Mouse (Mus musculus): ENCODE data around the gene Kpna4. TPM values are rescaled to one million over a fixed set of nuclear protein-coding genes. Genes with fewer than 3 reads are reported as not detected.

Kpna4 gene
- polyA plus RNA-seq, 1 experiment from 2014 or later = 39.8 TPM

DNA sequence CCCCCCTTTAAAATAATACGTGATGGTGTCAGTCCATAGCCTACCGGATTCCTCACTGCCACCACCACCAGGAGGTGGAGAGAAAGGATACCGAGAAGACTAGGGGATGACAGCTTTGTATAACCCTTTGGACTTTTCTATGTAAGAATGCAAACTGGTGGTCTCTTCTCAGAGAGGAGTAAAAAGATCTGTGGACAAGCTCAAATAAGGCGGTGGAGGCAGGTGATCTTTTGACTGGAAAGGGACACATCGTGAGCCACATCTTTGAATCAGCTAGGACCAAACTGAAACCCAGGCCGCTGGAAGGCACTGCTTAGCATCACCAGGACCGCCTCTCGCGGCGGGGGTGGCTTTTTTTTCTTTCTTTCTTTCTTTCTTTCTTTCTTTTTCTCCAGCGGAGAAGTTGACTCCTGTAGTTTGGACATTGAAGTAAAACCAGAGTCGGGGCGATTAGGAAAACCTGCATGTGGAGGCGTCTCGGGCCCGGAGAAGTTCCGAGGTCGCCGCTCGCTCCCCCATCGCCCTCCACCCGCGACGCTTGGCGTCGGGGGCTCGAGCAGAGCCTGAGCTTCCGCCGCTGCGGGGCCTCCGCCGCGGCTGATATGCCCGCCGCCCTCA, 913 bp downstream of the Kpna4 start:
- WGBS = under 1% methylated on average over 35 of the region's 35 CpGs
- peaks cover 12% of the 10 kb centered on the region for H3K4me1 ChIP-seq (ENCODE audit: control insufficient read depth, insufficient read depth, low read length)
- peak overlapping the region; percentile 65 for H3K4me2 ChIP-seq (ENCODE audit: low read length)
- H3K27ac ChIP-seq (ENCODE audit: low read depth, low read length) = peak overlapping the region; percentile 95
- no peak for ATAC-seq
- H3K36me3 ChIP-seq (ENCODE audit: control insufficient read depth, insufficient read depth, low read length) = no peaks in the 10 kb centered on the region
- peak overlapping the region; percentile 91 for H3K9ac ChIP-seq (ENCODE audit: low read length)
- peak; percentile 57 for DNase-seq (ENCODE audit: low spot score)
- H3K9me3 ChIP-seq (replicated peaks; ENCODE audit: control insufficient read depth, low read length) = no peaks in the 10 kb centered on the region
- no peaks in the 10 kb centered on the region for H3K27me3 ChIP-seq (replicated peaks; ENCODE audit: control insufficient read depth, insufficient read depth, low read length)
- H3K4me3 ChIP-seq (ENCODE audit: low read depth, low read length) = peak overlapping the region; percentile 90

DNA sequence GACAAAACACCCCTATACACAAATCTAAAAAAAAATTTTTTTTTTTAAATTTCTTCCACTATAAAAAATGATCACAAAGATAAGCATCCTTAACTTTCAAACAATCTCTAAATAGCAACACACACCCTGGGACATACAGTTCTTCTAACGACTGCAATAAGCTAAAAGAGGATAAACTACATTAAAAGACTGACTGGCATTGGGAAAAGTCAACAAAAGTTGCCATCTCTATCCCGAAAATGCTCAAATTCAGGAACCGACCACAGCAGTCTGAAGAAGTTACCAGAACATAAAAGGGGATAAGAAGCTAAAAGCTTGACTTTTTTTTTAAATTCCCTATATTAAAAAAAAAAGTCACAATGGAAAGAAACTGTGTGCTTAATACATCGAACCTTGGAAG, 1.5 kb downstream of the Kpna4 start:
- Histone ChIP-seq H3K4me2 (ENCODE audit: low read length) (peak overlapping the region; percentile 65), H3K36me3 (ENCODE audit: control insufficient read depth, insufficient read depth, low read length) (no peaks in the 10 kb centered on the region), H3K4me3 (ENCODE audit: low read depth, low read length) (peak overlapping the region; percentile 90), H3K27me3 (replicated peaks; ENCODE audit: control insufficient read depth, insufficient read depth, low read length) (no peaks in the 10 kb centered on the region), H3K9me3 (replicated peaks; ENCODE audit: control insufficient read depth, low read length) (no peaks in the 10 kb centered on the region), H3K4me1 (ENCODE audit: control insufficient read depth, insufficient read depth, low read length) (peaks cover 12% of the 10 kb centered on the region), H3K27ac (ENCODE audit: low read depth, low read length) (no peak overlapping the region), H3K9ac (ENCODE audit: low read length) (peak overlapping the region; percentile 91)
- WGBS = 12% methylated on average over 4 of the region's 4 CpGs
- DNase-seq (ENCODE audit: low spot score) = peak; percentile 3
- no peak for ATAC-seq

DNA sequence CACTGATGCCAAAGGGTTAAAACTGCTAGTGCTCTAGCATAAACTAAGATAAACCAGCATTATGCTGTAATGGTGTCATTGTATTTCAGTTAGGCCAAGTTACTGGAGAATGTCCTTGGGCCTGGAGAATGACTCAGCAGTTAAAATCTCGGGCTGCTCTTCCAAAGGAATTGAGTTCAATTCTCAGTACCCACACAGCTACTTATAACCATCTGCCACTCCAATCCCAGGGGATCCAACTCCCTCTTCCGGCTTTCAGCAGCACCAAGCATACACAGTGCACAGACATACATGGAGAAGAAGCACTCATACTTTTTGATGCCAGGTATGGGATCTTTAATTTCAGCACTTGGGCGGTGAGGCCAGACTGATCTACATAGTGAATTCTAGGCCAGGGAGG, 8.1 kb downstream of the Kpna4 start:
- DNase-seq (ENCODE audit: low spot score) = peak; percentile 19
- peaks cover 6% of the 10 kb centered on the region for H3K4me1 ChIP-seq (ENCODE audit: control insufficient read depth, insufficient read depth, low read length)
- 60% methylated on average over 3 of the region's 3 CpGs for WGBS

DNA sequence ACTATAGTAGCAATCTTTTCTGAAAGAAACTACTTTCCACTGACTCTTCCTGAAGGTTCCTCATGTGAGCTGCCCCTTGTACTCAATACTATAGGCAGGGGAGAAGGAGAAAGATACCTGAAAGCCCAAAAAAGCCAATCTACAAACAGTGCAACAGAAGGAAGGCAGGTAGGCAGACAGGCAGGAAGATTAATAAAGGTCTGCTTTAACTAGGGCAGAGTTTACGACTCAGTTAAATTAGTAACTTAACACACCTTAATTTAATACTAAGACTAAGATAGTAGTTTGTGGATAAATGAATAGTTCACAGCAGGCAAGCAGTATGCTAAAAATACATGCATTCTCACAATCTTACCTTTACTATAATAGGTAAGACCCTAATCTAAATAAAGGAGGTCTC, 12.2 kb downstream of the Kpna4 start:
- Histone ChIP-seq H3K4me3 (ENCODE audit: low read depth, low read length) (no peak overlapping the region), H3K36me3 (ENCODE audit: control insufficient read depth, insufficient read depth, low read length) (no peaks in the 10 kb centered on the region), H3K9me3 (replicated peaks; ENCODE audit: control insufficient read depth, low read length) (no peaks in the 10 kb centered on the region), H3K27me3 (replicated peaks; ENCODE audit: control insufficient read depth, insufficient read depth, low read length) (no peaks in the 10 kb centered on the region), H3K9ac (ENCODE audit: low read length) (no peak overlapping the region), H3K4me1 (ENCODE audit: control insufficient read depth, insufficient read depth, low read length) (no peaks in the 10 kb centered on the region), H3K4me2 (ENCODE audit: low read length) (no peak overlapping the region), H3K27ac (ENCODE audit: low read depth, low read length) (no peak overlapping the region)
- DNase-seq (ENCODE audit: low spot score) (no peak), ATAC-seq (no peak)
- 80% methylated on average over 1 of the region's 1 CpGs for WGBS

More for the DNA sequence above, 8.1 kb downstream of the Kpna4 start:
- Histone ChIP-seq H3K9ac (ENCODE audit: low read length) (no peak overlapping the region), H3K4me3 (ENCODE audit: low read depth, low read length) (no peak overlapping the region), H3K9me3 (replicated peaks; ENCODE audit: control insufficient read depth, low read length) (no peaks in the 10 kb centered on the region), H3K36me3 (ENCODE audit: control insufficient read depth, insufficient read depth, low read length) (no peaks in the 10 kb centered on the region), H3K27me3 (replicated peaks; ENCODE audit: control insufficient read depth, insufficient read depth, low read length) (no peaks in the 10 kb centered on the region), H3K4me2 (ENCODE audit: low read length) (no peak overlapping the region), H3K27ac (ENCODE audit: low read depth, low read length) (no peak overlapping the region)
- ATAC-seq = 0 out of 2 replicates have a peak, but pooled peaks have one; percentile 34

DNA sequence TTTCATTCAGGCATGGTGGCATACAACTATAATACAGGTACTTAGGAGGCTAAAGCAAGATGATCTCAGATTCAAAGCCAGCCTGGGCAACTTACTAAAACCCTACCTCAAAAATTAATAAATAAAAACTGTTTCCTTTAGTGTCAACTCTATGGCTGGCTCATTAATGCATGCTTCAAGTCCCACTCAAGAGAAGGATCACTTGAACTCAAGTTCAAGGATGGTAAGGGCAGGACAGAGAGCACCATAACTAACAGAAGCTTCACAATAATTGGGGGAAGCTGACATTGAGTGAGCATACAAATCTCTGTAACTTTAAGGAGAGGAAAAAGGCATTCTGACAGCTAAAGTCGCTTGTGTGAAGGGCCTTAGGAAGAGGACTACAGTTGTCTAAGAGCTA, 13.0 kb downstream of the Kpna4 start:
- H3K4me2 ChIP-seq (ENCODE audit: low read length) = no peak overlapping the region
- no peak overlapping the region for H3K4me3 ChIP-seq (ENCODE audit: low read depth, low read length)

DNA sequence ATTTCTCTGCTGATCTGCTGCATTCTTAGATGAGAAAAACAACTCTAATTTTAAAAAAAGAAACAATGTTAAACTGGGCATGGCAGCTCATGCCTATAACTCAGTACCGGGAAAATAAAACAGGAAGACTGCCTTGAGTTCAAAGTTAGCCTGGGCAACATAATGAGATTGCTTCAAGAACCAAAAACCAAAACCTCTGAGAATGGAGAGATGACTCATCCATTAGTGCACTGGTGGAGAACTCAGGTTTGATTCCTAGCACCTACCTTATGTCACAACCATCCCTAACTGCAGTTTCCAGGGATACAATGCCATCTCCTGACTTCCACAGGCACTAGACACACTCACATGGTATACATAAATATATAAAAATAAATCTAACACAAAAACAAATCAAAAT, 17.8 kb downstream of the Kpna4 start:
- Histone ChIP-seq H3K9me3 (replicated peaks; ENCODE audit: control insufficient read depth, low read length) (no peaks in the 10 kb centered on the region), H3K27ac (ENCODE audit: low read depth, low read length) (no peak overlapping the region), H3K36me3 (ENCODE audit: control insufficient read depth, insufficient read depth, low read length) (no peaks in the 10 kb centered on the region), H3K4me3 (ENCODE audit: low read depth, low read length) (no peak overlapping the region), H3K4me1 (ENCODE audit: control insufficient read depth, insufficient read depth, low read length) (no peaks in the 10 kb centered on the region), H3K4me2 (ENCODE audit: low read length) (no peak overlapping the region), H3K9ac (ENCODE audit: low read length) (no peak overlapping the region), H3K27me3 (replicated peaks; ENCODE audit: control insufficient read depth, insufficient read depth, low read length) (no peaks in the 10 kb centered on the region)
- DNase-seq (ENCODE audit: low spot score) = no peak
- no peak for ATAC-seq
- WGBS = 97% methylated on average over 1 of the region's 1 CpGs

More for the DNA sequence above, 13.0 kb downstream of the Kpna4 start:
- ATAC-seq (no peak), DNase-seq (ENCODE audit: low spot score) (no peak)
- WGBS = 82% methylated on average over 1 of the region's 1 CpGs
- Histone ChIP-seq H3K9ac (ENCODE audit: low read length) (no peak overlapping the region), H3K4me1 (ENCODE audit: control insufficient read depth, insufficient read depth, low read length) (no peaks in the 10 kb centered on the region), H3K9me3 (replicated peaks; ENCODE audit: control insufficient read depth, low read length) (no peaks in the 10 kb centered on the region), H3K27me3 (replicated peaks; ENCODE audit: control insufficient read depth, insufficient read depth, low read length) (no peaks in the 10 kb centered on the region), H3K27ac (ENCODE audit: low read depth, low read length) (no peak overlapping the region), H3K36me3 (ENCODE audit: control insufficient read depth, insufficient read depth, low read length) (no peaks in the 10 kb centered on the region)

DNA sequence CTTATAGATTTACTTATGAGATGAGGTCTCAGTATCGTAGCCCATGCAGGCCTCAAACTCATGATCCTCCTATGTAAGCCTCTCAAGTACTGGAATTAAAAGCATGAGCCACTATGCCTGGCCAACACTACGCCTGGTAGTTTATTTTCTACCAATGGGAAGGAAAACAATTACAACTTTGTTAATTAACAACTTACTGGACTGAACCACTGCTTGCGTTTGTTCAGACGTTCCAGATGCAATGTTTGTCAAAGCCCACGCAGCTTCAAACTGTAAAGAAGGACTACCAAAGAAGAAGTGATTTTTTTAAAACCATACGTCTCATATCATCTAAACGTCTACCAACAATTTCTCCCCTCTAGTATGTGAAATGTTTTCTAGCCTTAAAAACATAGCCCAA, 32.5 kb downstream of the Kpna4 start:
- no peak for ATAC-seq
- no peaks in the 10 kb centered on the region for H3K27me3 ChIP-seq (replicated peaks; ENCODE audit: control insufficient read depth, insufficient read depth, low read length)
- H3K4me3 ChIP-seq (ENCODE audit: low read depth, low read length) = no peak overlapping the region
- WGBS = 91% methylated on average over 7 of the region's 7 CpGs
- H3K27ac ChIP-seq (ENCODE audit: low read depth, low read length) = no peak overlapping the region
- H3K9me3 ChIP-seq (replicated peaks; ENCODE audit: control insufficient read depth, low read length) = no peaks in the 10 kb centered on the region
- no peaks in the 10 kb centered on the region for H3K4me1 ChIP-seq (ENCODE audit: control insufficient read depth, insufficient read depth, low read length)
- no peak overlapping the region for H3K9ac ChIP-seq (ENCODE audit: low read length)
- DNase-seq (ENCODE audit: low spot score) = no peak
- H3K4me2 ChIP-seq (ENCODE audit: low read length) = no peak overlapping the region
- H3K36me3 ChIP-seq (ENCODE audit: control insufficient read depth, insufficient read depth, low read length) = peaks cover 49% of the 10 kb centered on the region

DNA sequence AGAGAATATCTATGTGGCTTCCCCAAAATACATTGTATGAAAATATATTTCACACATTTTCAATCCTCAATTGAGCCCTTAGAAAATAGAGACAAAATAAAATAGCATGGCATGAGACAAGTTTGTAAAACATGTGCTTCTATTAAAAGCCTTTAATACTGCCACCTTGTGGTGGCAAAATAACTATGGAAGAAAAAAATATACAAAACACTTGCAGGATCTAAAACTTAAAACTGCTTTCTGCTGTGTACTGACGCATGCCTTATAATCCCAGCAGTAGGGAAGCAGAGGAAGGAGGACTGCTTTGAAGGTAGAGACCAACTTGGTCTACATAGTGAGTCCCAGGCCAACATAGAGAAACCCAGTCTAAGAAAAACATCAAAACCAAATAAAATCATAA, 62.9 kb downstream of the Kpna4 start:
- Histone ChIP-seq H3K4me3 (ENCODE audit: low read depth, low read length) (no peak overlapping the region), H3K4me2 (ENCODE audit: low read length) (no peak overlapping the region), H3K9ac (ENCODE audit: low read length) (no peak overlapping the region), H3K27me3 (replicated peaks; ENCODE audit: control insufficient read depth, insufficient read depth, low read length) (no peaks in the 10 kb centered on the region), H3K9me3 (replicated peaks; ENCODE audit: control insufficient read depth, low read length) (no peaks in the 10 kb centered on the region), H3K4me1 (ENCODE audit: control insufficient read depth, insufficient read depth, low read length) (no peaks in the 10 kb centered on the region), H3K27ac (ENCODE audit: low read depth, low read length) (no peak overlapping the region), H3K36me3 (ENCODE audit: control insufficient read depth, insufficient read depth, low read length) (no peaks in the 10 kb centered on the region)
- WGBS = 60% methylated on average over 1 of the region's 1 CpGs
- ATAC-seq (no peak), DNase-seq (ENCODE audit: low spot score) (peak; percentile 60)

DNA sequence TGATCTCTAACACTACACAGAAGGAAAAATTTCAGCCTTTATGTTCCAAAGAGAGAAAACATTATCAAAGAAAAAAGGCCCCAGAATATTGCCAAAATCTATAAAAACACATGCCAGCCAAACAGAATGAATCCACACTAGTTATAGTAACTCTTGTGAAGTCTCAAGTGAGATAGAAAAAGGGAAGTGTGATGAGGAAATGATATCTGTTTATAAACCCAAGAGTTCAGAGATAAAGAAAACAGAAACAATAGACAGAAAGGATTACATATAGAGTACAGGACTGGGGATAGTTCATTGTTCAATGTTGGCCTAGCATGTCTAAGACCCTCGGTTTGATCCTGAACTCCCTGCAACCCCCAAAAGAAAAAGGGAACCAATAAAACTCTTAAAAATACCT, 64.1 kb downstream of the Kpna4 start:
- H3K27me3 ChIP-seq (replicated peaks; ENCODE audit: control insufficient read depth, insufficient read depth, low read length) = no peaks in the 10 kb centered on the region
- DNase-seq (ENCODE audit: low spot score) (no peak), ATAC-seq (no peak)
- WGBS = 87% methylated on average over 1 of the region's 1 CpGs
- H3K36me3 ChIP-seq (ENCODE audit: control insufficient read depth, insufficient read depth, low read length) = no peaks in the 10 kb centered on the region
- H3K4me1 ChIP-seq (ENCODE audit: control insufficient read depth, insufficient read depth, low read length) = no peaks in the 10 kb centered on the region
- H3K27ac ChIP-seq (ENCODE audit: low read depth, low read length) = no peak overlapping the region
- H3K4me3 ChIP-seq (ENCODE audit: low read depth, low read length) = no peak overlapping the region
- H3K4me2 ChIP-seq (ENCODE audit: low read length) = no peak overlapping the region
- H3K9ac ChIP-seq (ENCODE audit: low read length) = no peak overlapping the region
- H3K9me3 ChIP-seq (replicated peaks; ENCODE audit: control insufficient read depth, low read length) = no peaks in the 10 kb centered on the region

Measured in forebrain, embryonic 14.5 days (tissue).